Mouse (Mus musculus) CD4-positive, CD25-positive, alpha-beta regulatory T cell, adult 4 months (primary cell): ENCODE results near the gene Grip1. TPM values are rescaled to one million over a fixed set of nuclear protein-coding genes. Genes with fewer than 3 reads are reported as not detected.

ENCODE experiments used
- ATAC-seq: one replicate; pipeline ENCODE4 v1.8.0; 2017
- polyA plus RNA-seq, 2 experiments: library from polyadenylated mRNA; unstranded; fragments of 100-300 nt; shearing (Covaris generic); gene quantifications; one replicate each; pipeline ENCODE4 v1.2.1; 2017

The Grip1 gene
- polyA plus RNA-seq, 2 experiments from 2014 or later: not detected

GRCm38 (mm10) chr10:119684377-119684826 lies 230.8 kb downstream of the Grip1 start:
- no peak for ATAC-seq

- ATAC-seq: no peak
These were observed 237.9 kb downstream of the Grip1 start for GRCm38 (mm10) chr10:119691358-119692083.

GRCm38 (mm10) chr10:119692284-119692890 lies 238.8 kb downstream of the Grip1 start:
- no peak for ATAC-seq

GRCm38 (mm10) chr10:119693400-119693799 lies 239.8 kb downstream of the Grip1 start:
- ATAC-seq: no peak

- ATAC-seq: no peak
These were observed 243.7 kb downstream of the Grip1 start for GRCm38 (mm10) chr10:119697257-119697798.

- no peak for ATAC-seq
These were observed 251.7 kb downstream of the Grip1 start for GRCm38 (mm10) chr10:119705348-119705747.

GRCm38 (mm10) chr10:119706281-119706680 lies 252.7 kb downstream of the Grip1 start:
- ATAC-seq: no peak

- no peak for ATAC-seq
These were observed 253.4 kb downstream of the Grip1 start for GRCm38 (mm10) chr10:119706983-119707382.

GRCm38 (mm10) chr10:119721887-119722286 lies 268.3 kb downstream of the Grip1 start:
- no peak for ATAC-seq

- ATAC-seq: no peak
These were observed 268.8 kb downstream of the Grip1 start for GRCm38 (mm10) chr10:119722471-119722870.

- ATAC-seq: no peak
These were observed 270.0 kb downstream of the Grip1 start for GRCm38 (mm10) chr10:119723671-119724070.

GRCm38 (mm10) chr10:119725363-119725762 lies 271.7 kb downstream of the Grip1 start:
- ATAC-seq: no peak

- no peak for ATAC-seq
These were observed 272.3 kb downstream of the Grip1 start for GRCm38 (mm10) chr10:119725966-119726365.

- ATAC-seq: no peak
These were observed 273.3 kb downstream of the Grip1 start for GRCm38 (mm10) chr10:119726921-119727320.

- ATAC-seq: no peak
These were observed 276.6 kb downstream of the Grip1 start for GRCm38 (mm10) chr10:119730206-119730605.

- ATAC-seq: no peak
These were observed 281.7 kb downstream of the Grip1 start for GRCm38 (mm10) chr10:119735011-119735992.

- ATAC-seq: no peak
These were observed 285.8 kb downstream of the Grip1 start for GRCm38 (mm10) chr10:119739466-119739865.

- no peak for ATAC-seq
These were observed 289.1 kb downstream of the Grip1 start for GRCm38 (mm10) chr10:119742722-119743121.

- ATAC-seq: no peak
These were observed 298.8 kb downstream of the Grip1 start for GRCm38 (mm10) chr10:119752361-119752798.

GRCm38 (mm10) chr10:119756271-119756670 lies 302.6 kb downstream of the Grip1 start:
- no peak for ATAC-seq

GRCm38 (mm10) chr10:119757219-119757618 lies 303.6 kb downstream of the Grip1 start:
- no peak for ATAC-seq
